Mouse (Mus musculus): Measurements from ENCODE around the gene Sec24d.

Sec24d gene

DNA sequence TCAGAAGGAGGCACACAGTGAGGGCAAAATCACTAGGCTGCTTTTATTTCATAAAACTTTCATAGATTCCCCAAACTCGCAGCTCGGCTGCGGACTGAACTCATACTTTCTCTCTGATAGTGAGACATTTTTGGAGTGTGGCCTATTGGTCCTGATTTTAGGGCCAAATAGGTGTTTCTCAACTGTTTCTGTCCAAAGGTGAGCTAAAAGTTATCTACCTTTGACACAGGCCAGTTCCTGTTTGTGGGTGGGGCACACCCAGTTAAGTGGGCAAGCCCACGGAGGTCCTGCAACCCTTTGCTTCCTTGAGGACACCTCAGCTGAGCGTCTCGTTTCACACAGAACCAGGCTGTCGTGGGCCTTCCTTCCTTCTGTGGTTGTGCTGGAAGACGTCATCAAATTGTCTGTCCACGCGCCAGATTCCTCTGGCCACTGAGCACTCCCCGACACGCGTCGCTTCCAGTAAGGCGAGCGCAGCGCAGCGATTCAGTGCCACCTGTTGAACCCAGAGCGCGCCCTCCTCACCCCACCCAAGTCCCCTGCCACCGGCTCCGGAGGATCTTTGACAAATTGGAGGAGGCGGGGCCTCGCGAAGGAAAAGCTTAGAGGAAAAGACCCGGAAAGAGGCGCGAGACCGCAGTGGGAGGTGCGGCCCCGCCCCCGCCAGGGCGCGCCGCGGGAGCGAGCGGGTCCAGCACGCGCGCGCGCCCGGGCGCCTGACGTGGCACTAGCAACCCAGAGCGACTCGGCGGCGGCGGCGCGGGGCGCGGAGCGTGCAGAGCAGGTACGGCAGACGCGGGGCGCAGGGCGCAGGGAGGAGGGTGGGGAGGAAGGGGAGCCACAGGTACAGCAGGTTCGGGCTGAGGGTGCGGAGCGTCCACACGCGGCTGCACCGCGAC is at the start of gene Sec24d:
Gene Sec24d (plus strand): TSS at position 703 of the 899 bp plus-strand sequence.
- peak; percentile 88 to 92 for DNase-seq

- DNase-seq: no peak
Measured at GRCm38 (mm10) chr3:123218646-123219045, 48.6 kb upstream of the Sec24d start.

GRCm38 (mm10) chr3:123227276-123227675 is 40.0 kb upstream of the Sec24d start:
- no peak for DNase-seq

GRCm38 (mm10) chr3:123231639-123232038 is 35.6 kb upstream of the Sec24d start:
- no peak for DNase-seq

DNA sequence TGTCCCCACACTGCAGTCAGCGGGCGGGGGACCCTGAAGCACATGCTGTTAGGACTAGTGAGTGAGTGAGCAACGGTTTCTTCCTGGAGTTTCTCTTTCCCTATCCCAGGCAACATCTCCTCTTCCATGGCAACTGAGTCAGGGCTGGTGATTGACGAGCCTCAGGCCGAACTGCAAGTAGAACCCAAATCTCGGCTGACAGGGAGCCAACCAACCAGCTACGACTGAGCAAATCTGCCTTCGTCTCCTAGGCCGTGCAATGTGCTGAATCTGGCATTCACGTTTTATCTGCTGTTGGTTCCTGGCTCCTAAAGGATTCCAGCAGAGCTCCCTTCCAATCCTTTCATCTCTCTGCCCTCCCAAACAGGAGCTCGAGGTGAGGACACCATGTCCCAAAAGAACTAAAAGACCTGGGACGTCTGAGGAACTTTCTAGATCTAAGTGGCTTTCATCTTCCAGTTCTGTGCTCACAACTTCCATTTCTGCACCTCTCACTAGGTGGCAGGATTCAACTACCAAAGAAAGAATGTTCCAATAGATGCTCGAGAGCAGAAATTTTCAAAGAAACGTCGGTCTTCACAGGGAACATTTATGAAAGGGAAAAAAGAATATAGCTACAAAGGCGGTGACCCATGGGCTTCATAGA is 32.9 kb upstream of the Sec24d start:
- DNase-seq: peak; percentile 19 to 50

- DNase-seq: no peak
Measured at GRCm38 (mm10) chr3:123235495-123235894, 31.8 kb upstream of the Sec24d start.

DNA sequence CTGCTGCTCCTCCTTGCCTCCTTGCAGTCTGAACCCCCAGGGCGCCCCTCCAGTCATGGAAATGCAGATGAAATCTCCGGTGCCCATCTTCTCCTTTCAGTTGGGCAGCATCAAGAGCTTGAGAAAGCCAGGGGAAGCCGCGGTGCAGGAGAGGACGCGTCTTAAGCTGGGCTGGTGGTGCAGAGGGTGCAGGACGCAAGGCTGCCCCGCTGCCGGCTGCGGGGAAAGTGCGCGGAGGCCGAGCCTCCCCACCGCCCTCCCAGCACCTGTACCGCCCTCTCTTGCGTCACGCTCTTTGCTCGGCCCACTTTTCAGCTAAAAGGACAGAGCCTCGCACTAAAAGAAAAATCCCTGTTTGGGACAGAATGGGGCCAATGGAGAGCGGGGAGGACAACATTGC is 31.3 kb upstream of the Sec24d start, which contains the start of gene Synpo2:
Gene Synpo2 (minus strand): TSS at position 229 of the 400 bp plus-strand sequence.
- peak; percentile 61 to 63 for DNase-seq

DNA sequence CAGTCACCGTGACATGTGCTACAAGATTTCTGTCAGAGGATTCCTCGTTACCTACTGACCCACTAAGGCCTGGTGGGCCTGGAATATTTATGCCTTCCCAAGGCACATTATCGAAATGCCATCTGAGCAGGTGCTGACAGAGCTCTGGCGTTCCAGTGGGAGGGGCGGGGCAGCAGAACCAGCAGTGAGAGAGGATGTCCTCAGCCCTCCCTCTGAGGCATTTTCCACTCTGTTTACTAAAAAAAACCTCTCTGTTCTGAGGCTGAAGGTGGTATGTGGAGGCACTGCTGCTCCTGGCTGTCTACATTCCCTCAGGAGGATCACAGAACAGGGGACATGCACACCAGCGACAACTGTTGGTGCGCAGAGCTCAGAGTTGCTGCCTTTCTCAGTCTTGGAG is 30.2 kb upstream of the Sec24d start:
- no peak for DNase-seq

GRCm38 (mm10) chr3:123237446-123237845 is 29.8 kb upstream of the Sec24d start:
- DNase-seq: no peak

DNA sequence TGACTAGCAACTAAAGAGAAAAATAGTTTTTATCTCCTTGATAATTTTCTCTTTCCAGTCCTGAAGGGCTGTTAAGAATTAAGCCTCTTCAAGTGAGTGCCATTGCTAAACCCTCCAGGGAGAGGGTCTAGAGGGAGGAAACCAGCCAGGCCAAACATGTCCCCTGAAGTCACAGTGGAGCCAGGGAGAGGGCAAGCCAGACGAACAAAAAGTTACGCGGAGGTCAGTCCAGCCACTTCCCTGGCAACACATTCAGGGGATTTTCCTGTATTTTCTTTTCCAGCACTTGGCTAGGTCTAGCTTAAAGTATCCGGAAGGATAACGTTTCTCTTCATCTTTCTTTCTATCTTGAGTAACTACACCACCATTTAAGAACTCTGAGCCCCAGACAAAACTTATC is 22.9 kb upstream of the Sec24d start:
- no peak for DNase-seq

GRCm38 (mm10) chr3:123245646-123246045 is 21.6 kb upstream of the Sec24d start:
- no peak for DNase-seq

GRCm38 (mm10) chr3:123256181-123257101 is 10.8 kb upstream of the Sec24d start:
- DNase-seq: no peak

- no peak for DNase-seq
Measured at GRCm38 (mm10) chr3:123258709-123259108, 8.5 kb upstream of the Sec24d start.

DNA sequence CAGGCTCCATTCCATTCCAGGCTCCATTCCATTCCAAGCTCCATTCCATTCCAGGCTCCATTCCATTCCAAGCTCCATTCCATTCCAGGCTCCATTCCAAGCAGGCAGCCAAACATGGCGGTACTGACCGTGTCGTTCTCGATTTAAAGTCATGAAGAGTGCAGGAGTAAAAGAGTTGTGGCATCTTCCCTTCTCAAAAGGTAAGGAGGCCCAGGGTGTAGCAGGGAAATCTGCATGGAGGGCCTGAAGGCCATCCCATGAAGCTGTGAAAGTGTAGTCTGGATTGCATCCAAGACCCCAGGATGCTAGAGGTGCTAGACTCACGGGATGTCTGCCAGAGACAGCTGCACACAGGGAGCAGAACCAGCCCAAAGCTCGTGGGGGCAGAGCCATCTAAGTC is 2.5 kb upstream of the Sec24d start:
- DNase-seq: peak in 1 of 2 experiments; percentile 26

GRCm38 (mm10) chr3:123267741-123268201 is 516 bp downstream of the Sec24d start:
- DNase-seq: peak; percentile 73

DNA sequence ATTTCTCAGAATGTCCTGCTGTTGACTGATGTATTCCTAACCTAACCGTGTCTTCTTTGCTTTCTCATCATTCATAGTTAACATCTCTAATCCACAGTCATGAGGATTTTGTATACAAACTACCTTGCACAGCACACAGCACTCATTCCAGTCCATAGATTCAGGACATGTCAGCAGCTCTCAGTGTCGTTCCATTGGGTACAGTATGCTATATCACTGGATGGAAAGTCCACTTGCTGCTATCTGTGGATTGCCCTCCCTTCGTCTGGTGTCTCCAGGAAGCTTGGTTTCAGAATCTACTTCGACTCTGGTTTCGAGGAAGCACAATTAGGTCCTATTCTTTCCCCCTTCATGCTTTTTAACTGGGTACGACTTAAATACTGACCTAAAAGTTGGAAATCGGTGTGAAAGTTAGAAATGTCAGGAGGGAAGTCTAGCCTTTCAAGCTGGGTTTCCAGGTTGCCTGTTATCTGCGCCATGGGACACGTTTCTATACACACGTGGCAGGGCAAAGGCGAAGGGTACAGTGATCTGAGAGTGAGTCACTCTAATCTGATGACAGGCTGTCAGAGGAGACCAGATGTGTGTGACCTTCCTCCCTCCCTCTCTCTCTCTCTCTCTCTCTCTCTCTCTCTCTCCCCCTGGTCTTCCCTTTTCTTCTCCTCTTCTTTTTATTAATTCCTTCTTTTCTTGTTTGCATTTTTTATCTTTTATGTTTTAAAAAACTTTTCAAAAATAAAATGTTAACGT is 15.8 kb downstream of the Sec24d start:
- no peak for DNase-seq

GRCm38 (mm10) chr3:123284284-123284683 is 17.0 kb downstream of the Sec24d start:
- no peak for DNase-seq

DNA sequence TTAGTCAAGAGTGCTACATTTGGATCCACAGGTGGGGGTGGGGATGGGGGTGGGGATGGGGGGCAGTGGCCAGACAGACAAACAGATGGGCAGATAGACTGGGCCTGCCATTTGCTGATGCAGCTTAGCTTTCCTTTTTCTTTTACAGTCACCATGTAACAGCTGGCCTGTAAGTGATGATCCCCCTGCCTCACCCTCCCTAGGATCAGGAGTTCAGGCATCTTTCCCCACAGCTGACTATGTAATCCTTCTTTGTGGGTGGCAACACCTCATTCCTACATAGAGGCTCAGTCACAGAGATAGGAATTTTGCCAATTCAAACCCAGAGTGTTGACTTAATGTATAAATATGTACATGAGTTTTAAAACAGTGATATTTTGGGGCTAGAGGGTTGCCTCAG is 18.4 kb downstream of the Sec24d start:
- no peak for DNase-seq

DNA sequence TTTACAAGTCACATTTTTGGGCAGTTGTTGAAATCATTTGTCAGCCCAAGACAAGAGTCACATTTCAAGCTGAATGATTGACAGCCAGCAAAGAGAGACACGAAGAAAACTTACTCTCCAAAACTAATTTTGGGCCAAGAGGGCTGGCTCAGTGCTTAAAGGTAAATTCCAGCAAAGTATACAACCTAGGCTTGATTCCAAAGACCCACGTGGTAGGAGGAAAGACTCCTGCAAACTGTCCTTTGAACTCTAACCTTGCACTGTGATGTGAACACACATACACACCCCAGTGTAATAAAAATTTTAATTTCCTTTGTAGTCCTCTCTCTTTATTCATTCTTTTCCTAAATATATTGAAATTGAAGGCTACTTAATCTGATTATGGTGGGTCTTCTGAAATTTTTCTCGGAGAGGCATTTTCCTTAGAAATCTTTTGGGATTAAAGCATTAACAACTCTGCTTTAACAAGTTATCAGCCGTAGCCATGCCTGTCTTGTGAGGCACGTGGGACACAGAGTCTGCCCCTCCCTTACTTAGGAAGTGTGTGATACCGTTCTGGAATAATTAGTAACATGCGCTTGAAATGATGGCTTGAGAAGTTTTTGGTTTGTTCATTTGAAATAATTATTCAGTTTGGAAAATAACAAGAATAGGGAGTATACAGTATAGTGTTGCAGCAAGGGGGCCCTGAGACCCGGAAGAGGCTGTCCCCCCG is 21.8 kb downstream of the Sec24d start:
- no peak for DNase-seq

DNA sequence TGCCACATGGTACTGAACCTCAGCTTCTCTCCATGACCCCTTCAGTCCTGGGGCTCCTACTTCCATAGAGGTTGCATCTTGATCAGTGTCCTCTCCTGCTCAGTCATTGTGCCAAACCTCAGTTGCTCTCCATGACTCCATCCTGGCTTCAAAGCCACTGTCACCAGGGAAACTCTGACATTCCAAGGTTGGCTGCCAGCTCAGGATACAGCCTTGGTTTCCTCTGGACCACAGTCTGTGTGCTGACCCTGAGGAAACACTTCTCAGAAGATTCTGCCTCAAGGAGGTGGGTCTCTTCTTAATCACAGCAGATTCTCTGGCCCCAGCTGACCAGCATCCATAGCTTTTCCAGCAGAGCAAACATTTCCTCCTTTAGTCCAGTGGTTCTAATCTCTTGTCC is 24.4 kb downstream of the Sec24d start:
- DNase-seq: no peak

DNA sequence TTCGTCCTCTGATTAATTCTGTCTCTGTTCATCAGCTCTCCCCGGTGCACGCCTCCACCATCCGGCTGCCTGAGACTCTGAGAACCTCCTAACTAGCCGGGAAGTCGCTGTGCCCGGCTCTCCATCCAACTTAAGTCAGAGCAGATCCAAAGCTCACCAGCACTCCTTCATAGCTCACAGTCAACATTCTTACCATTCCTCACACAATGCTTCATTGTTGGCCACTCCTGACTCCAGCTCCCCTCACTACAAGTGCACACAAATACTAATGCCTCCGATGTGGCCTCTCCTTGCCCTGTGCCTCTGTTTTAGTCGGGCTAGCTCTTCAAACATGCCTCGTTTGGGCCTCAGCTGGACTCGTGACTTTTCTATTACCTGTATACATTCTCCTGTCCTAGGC is 29.4 kb downstream of the Sec24d start:
- peak in 1 of 2 experiments; percentile 24 for DNase-seq
